Mouse (Mus musculus) megakaryocyte, adult 5-6 weeks (primary cell): ENCODE results near the gene N4bp2l1. TPM values are rescaled to one million over a fixed set of nuclear protein-coding genes. Genes with fewer than 3 reads are reported as not detected.
"Not testable (repeated sequence)": the region's sequence is repeated elsewhere in the genome, so short reads cannot be mapped to it uniquely, and the experiment has no call there.

Source experiments
- ATAC-seq: 2 replicates; pipeline ENCODE4 v1.8.0; 2016; ENCODE audit warnings: mild to moderate bottlenecking, inconsistent platforms; ENCODE audit not compliant: poor library complexity, severe bottlenecking
- total RNA-seq, 2 experiments: library from RNA; stranded (forward) in 1 of 2; stranded (reverse) in 1 of 2; fragments of 153-499, 151-499 nt in 1 of 2; fragments of 221-1000, 200-1000 nt in 1 of 2; gene quantifications; 2 replicates each; pipeline versions ENCODE4 v1.2.3 to v1.2.4; 2015 to 2017

The N4bp2l1 gene
- total RNA-seq (2015) (67.9 and 68.9 TPM in 2 replicates), total RNA-seq (2017) (61.6 and 62.9 TPM in 2 replicates)

DNA sequence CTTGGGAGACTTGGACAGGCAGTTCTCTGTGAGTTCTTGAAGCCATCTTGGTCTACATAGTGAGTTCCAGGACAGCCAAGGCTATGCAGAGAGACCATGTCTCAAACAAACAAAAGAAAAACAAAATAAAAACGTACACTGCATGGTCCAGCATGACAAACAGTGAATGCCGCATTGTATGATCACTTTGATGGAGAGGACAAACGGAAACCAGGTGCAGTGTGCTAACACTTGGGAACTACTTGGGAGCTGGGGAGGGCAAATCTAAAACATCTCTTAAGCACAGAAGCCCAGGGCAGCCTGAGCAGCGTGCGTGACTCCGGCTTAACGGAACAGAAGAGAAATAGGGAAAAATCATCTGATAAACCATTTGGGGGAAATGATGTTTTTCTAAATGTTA, at the start of gene N4bp2l1:
Gene N4bp2l1 (minus strand): TSS at position 101 of the 400 bp plus-strand sequence.
- no peak for ATAC-seq

DNA sequence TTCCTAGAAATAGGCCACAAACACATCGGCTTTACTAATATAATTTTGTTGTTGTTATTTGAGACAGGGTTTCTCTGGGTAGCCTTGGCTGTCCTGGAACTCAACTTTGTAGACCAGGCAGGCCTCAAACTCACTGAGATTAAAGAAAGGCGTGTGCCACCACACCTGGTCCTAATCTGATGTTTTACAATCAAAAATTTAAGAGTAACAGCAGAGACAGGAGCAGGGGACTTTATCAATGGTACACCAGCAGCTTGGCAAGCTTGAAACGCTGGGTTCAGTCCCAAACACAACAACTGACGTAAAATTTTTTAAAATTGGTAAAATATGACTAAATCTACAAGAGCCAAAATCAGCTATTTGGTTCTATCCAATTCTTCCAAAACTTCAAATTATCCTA, 47.9 kb upstream of the N4bp2l1 start:
- no peak for ATAC-seq

DNA sequence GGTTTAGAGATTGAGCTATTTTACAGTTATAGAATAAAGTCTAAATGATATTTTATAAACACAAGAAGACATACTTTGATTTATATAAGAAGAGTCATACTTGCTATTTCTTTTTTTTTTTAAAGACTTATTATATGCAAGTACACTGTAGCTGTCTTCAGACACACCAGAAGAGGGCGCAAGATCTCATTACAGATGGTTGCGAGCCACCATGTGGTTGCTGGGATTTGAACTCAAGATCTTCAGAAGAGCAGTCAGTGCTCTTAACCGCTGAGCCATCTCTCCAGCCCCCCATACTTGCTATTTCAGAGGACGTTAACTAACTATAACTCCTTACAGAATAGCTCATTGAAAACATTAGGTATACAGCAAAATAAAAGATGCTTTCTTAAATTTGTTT, 46.4 kb upstream of the N4bp2l1 start:
- not testable (repeated sequence) for ATAC-seq

DNA sequence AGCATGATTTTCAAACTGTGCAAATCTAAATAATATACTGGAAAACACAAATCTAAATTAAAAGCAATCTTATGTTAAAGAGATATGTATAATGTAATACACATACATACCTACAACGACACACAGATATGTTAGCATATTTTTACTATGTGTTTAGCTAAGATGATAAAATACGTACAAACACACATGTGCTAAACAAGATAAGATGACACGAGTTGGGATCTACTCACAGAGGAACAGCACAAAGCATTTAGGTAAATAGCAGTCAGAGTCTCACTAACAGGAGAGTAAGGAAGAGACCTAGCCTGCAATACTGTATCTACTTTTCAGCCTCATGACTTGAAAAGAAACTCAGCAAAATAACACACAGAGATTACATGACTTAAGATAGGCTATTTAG, 44.5 kb upstream of the N4bp2l1 start:
- no peak for ATAC-seq

DNA sequence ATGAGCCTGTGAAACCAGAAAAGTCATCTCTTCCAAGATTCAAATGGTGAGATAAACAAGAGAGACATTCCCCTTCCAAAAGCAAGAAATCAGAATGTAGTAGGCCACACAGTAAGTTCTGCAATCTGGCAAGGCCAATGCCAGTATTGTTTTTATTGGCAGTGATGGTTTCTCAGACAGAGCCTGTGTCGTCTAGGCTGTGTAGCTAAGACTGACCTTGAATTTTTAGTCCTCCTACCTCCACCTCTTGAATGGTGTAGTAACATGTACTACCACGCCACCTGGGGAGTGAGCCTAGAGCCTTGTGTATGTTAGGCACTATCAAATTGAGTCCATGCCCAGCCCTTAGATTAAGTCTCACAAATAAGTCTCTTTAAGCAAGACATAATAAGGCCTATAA, 32.7 kb upstream of the N4bp2l1 start:
- no peak for ATAC-seq

DNA sequence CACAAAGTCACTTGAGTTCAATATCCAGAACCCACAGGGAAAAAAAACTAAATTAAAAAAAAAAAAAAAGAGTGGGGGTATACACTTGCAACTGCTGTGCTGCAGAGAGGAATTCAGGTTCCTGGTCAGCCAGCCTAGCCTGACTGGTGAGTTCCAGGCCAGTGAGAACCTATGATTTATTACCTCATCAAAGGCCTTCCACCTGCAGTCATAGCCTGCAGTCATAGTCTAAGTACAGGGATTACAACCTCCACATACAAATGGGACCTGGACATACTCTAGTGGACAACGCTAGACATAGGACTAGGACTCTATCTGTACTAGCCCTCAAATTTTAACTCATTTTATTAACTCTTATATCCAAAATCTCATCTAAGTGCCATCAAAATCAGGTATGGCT, 32.3 kb upstream of the N4bp2l1 start:
- ATAC-seq = no peak

DNA sequence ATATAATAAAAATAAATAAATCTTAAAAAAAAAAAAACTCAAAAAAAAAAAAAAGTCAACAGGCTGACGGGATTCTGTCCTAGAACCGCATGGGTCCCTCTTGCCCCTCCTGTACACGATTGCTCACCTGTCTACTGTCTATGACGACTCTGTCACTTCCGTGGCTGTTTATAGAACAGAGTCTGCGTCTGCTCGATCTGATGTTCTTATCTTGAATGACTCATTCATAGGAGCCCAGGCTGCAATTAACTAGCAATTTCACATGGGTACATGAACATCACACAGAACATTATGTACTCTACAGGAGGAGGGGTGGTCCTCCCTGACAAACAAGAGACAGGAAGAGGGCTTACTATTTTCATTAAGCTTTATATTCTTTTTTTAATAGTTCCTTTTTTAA, 28.5 kb upstream of the N4bp2l1 start:
- ATAC-seq = no peak

DNA sequence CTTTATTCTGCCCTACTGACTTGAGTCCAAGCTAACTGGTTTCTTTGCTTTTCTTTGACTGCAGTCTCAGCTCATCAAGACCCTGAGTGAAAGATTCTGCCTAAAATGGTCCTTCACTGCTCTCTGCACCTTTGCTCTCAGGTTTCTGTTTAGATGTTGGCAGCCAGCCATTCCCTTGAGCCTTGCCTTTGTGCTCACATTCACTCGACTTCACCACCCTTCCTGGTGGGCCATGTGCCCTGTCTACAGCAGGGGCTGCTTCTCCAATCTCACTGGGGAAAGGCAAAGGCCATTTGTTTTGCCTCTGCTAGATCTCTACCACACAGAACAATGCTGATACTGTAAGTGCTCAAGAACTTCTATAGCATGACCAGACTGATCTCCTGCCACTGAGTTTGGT, 25.8 kb upstream of the N4bp2l1 start:
- no peak for ATAC-seq

DNA sequence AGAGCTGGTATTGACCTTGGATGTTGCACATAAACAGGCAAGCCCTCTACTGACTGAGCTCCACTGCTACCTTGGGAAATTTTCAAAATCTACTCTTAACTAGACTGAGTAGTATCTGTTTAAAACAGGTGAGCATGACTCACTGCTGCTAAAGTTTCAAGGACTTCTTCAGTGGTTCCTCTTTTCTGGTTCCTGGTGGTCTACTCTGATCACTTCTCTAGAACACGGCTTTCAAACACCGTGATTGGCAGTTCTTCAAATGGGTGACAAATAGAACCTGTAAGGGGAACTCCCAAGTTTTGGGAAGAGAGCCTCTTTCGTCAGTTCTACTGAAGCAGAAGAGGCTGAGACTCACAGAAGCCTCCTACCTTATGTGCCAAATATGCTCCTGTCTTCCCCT, 24.6 kb upstream of the N4bp2l1 start:
- ATAC-seq = peak; percentile 81

DNA sequence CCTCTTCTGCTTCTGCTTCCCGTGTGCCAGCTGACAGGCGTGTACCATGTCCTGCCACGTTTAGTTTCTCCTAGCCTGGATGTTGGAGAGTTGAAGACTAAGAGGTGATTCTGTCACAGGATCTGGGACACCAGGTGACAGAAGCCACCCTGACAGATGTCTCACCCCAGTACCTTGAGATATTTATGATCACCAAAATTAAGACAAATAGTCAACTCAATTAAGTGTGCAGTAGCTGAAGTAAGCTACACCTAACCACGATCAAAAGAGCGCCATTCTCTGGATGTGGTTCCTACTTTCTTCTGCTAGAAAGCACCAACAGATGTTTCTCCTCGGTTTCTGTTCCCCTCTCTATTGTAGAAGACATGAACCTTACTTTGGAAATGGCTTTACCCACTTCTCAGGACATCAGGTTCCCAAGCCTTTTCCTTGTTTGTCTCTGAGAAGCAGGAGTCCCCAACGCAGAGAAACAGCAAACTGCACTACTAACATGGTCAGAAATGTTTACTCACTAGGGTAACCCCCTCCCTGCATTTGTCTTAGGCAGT, 23.7 kb upstream of the N4bp2l1 start:
- peak; percentile 50; the same call in 1 of the 2 replicates for ATAC-seq

DNA sequence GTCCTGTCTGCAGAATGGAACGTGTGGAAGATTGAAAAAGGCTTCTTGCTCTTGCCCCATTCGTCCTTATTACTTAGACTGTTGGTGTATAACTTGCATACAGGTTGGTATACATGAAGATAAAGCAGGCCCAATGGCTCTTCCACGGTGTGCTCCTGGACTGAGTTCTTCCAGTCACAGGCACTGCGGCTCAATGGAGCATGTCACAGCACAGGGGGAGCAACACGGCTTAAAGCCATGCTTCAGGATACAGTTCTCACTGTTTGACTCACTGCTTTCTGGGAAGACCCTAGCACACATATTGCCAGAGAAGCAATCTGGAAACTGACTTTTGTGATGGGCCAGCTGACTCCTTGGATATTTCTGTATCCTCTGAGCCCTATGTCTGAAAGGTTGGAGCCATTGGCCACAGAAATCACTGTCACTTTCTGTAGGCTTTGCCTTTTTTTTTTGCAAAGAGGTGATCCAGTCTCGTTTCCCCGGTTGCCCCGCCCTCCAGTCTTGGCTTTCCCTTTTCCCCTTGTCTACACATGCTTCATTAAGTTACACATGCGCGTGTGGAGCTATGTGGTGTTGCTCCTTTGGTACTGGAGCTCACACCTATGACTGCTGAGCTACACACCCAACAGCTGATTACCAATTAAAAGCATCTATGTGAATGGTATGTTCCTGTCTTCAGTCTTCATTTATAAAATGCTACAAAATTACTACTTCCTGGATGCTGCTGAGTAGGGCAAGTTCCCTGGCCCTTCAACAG, 21.8 kb upstream of the N4bp2l1 start:
- no peak for ATAC-seq

DNA sequence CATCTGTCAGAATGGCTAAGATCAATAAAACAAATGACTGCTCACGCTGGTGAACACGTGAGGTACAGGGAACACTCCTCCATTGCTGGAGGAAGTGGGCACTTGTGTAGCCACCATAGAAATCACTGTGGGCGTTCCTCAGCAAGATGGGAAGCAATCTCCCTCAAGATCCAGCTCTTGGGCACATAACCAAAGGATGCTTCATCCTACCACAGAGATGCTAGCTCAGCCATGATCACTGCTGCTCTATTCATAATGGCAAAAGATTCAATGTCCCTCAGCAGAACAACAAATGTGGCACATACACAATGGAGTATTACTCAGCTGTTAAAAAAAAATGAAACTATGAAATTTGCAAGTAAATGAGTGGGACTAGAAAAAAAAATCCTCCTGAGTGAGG, 19.7 kb upstream of the N4bp2l1 start:
- ATAC-seq = no peak

DNA sequence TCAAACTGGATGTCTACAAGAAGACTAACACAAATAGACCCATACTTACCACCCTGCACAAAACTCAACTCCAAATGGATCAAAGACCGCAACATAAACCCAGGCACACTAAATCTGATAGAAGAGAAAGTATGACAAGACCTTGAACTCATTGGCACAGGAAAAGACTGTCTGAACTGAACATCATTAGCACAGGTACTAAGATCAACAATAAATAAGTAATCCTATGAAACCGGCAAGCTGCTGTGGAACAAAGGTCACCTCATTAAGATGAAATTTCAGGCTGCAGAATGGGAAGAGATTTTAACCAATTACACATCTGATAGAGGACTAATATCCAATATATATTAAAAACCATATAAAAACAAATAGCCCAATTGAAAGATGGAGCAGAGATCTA, 19.2 kb upstream of the N4bp2l1 start:
- no peak for ATAC-seq

DNA sequence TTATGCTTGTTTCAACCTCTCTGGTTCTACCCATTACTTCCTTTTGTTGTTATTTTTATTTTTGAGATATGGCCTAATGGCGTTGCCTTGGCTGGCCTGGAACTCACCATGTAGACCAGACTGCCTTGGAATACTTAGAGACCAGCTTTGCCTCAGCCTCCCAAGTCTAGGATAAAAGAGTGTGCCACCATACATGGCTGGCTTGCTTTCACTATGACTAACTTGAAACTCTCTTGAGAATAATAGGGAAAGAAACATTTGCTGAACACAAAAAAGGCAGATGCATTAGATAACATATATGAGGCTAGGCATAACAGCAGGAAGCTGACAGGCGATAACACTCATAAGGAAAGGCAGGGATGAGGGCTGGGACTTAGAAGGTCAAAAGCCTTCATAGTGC, 17.1 kb upstream of the N4bp2l1 start:
- ATAC-seq = no peak

DNA sequence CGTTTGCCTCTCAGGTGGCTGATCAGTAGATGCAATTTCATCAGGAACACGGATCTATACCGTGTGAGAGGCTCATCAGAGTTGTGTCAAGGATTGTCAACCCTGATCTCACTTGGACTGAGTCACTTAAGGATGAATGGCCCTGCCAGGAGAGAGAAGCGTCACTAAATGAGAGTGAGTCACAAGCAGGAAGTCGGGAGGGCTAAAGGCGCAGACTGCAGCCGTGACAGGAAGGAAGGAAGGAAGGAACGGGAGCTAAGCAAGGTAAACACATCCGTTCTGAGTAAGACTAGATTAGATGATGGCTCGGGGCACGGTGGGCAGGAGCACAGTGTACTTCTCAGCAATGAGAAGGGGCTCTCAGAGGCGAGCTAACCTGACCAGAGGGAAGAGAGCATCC, 14.7 kb upstream of the N4bp2l1 start:
- ATAC-seq = peak; percentile 88

DNA sequence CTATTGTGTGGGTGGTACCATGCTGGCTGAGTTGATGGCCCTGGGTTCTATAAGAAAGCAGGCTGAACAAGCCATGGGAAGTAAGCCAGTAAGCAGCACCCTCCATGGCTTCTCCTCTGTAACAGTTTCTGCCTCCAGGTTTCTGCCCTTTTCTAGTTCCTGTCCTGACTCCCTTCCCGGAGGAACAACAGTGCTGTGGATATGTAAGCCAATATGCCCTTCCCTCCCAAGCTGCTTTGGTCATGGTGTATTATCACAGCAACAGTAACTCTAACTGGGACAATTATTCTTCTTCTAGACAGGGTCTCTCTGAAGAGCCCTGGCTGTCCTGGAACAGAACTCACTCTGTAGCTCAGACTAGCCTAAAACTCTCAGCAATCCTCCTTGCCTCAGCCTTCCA, 14.1 kb upstream of the N4bp2l1 start:
- 0 out of 2 replicates have a peak, but pooled peaks have one; percentile 5 for ATAC-seq

DNA sequence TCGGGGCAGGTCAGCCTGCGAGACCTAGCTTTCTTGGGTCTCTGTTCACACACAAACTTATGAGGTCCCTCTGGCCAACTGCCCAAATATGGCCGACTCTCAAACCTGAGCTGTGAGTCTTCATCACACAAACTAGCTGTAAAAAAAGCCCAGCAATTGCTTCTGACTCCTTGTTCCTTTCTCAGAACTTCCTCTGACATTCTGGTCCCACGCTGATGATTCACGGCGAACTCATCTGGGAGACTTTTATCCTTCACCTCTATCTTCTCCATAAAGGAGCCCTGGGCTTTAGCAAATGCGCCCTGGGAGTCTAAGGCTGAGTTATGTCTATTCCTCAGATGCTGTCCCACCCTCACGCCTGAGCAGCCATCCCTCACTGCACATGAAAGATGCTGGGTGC, 10.6 kb upstream of the N4bp2l1 start:
- no peak for ATAC-seq

DNA sequence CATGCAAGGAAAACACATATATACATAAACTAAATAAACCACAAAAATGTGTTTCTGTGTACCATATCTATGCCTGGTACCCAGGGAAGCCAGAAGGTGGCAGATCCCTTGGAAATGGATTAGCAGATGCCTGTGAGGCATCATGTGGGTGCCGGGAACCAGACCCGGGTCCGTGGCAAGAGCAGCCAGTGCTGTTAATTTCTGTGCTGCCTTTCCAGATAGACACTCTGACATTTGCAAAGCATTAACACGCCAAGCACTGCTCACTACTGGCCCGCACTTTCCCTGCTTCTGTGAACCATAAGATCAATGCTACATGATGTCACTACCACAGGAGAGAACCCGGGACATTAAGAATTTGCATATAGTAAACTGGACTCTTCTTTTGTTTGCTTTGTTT, 9.1 kb upstream of the N4bp2l1 start:
- ATAC-seq = no peak

DNA sequence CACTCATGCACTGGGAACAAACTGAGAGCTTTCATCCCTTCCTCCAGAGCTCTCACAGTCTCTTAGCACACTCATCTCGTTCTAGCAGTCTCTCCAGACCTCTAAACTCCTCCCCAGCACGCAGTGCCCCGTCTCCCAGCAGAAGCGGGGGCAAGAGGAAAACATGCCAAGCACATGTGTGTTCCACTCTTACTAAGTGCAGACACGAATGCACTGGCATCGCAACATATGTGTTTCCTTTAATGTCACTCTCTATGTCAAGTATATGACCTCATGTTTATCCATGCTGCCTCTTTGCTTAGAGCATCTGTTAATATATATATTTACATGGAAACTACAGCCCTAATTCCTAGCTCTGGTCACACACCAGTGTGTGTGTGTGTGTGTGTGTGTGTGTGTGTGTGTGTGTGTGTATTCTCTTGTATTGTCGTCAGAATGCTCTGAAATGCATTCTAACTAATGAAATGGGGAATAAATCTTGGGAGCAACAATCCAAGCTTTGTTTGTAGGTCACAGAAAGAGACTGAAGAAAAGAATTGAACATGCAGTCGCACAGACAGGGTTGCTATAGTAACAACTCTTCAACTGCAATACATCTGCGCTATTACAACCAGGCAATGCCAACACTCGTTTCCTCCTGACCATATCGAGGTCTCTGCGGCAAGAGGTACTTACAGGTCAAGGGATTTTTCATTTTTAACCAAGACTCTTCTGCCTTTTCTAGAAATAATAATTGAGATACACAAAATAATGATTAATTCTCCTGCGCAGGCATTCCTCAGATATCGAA, 4.6 kb upstream of the N4bp2l1 start:
- no peak for ATAC-seq

DNA sequence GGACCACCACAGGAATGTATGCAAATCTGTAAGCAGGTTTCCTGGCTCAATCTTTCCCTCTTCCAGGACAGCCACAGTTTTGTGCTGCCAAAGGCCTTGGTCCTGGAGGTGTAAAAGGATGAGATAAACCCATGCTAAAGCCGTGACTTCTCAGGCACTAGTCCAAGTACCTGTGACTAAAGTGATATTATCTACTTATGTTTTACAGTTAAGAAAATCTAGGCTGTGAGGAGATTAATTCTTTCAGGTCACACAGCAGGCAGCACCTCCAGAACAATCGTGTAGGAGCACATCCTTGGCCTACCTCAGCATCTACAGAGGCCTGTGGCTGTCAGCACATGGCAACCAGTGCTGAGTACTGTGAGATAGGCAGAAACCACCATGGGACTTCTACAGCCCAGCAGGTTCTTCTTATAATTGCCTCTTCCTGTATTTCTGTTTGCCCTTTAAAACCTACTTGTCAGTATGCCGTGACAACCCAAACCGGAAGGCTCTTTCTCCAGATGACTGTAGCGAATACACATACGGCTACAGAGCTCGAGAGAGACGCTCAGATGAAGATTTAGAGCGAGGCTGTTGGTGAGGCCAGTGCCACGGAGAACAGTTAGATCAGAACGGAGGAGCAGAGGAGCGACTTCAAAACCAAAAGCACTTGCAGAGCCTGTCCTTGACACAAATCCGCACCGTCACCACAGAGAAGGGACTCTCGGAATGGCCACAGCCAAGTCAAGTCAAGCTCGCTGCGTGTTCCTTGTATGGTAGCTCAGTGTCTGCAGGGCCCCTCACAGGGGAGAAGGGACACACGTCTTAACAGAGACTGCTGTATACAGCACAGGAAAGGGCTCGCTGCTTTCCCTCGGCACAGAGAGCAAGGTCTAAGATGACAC, 3.8 kb upstream of the N4bp2l1 start:
- peak; percentile 63 for ATAC-seq
